7 mouse cellular contexts compared by ENCODE assay signal in genomic region chr10:79704065-79704969, GRCm38 (mm10). TPM values are rescaled to one million over a fixed set of nuclear protein-coding genes. Genes with fewer than 3 reads are reported as not detected.
A peak's percentile ranks its signal among the peaks of the same experiment; 100 is the strongest.
DNase-seq lines count a peak whose midpoint lies in the region; ATAC-seq lines count a peak whose summit lies in the region.

Gene Bsg, plus strand, starts transcription at chr10:79704491.

- DNase-seq in adrenal gland, postnatal 10 days = peak; percentile 99
- peak; percentile 100 for DNase-seq in embryonic facial prominence, embryonic 10.5 days (ENCODE audit: low spot score)
- peak; percentile 99 for DNase-seq in kidney, adult 11 months
- peak; percentile 99 for DNase-seq in limb, embryonic 10.5 days (ENCODE audit: low spot score)
- peak; percentile 98 for DNase-seq in spleen, adult 12 weeks (ENCODE audit: low spot score)

- H3K27ac ChIP-seq in embryonic facial prominence, embryonic 10.5 days (replicated peaks) = peak within 1 kb of the TSS; percentile 92
- peak within 1 kb of the TSS; percentile 95 for H3K27ac ChIP-seq in limb, embryonic 10.5 days
- peak within 1 kb of the TSS; percentile 81 for H3K27ac ChIP-seq in midbrain, embryonic 13.5 days

- H3K4me1 ChIP-seq in embryonic facial prominence, embryonic 10.5 days = peaks cover 53% of the 10 kb centered on the region
- H3K4me1 ChIP-seq in limb, embryonic 10.5 days = peaks cover 45% of the 10 kb centered on the region
- H3K4me1 ChIP-seq in midbrain, embryonic 13.5 days (replicated peaks) = peaks cover 35% of the 10 kb centered on the region

- H3K27me3 ChIP-seq in embryonic facial prominence, embryonic 10.5 days (replicated peaks; ENCODE audit: low read depth, poor library complexity, severe bottlenecking) = no peaks in the 10 kb centered on the region
- H3K27me3 ChIP-seq in limb, embryonic 10.5 days (ENCODE audit: low read depth, poor library complexity, severe bottlenecking) = no peaks in the 10 kb centered on the region
- no peaks in the 10 kb centered on the region for H3K27me3 ChIP-seq in midbrain, embryonic 13.5 days

- H3K4me3 ChIP-seq in embryonic facial prominence, embryonic 10.5 days = peak within 1 kb of the TSS; percentile 69
- peak within 1 kb of the TSS; percentile 86 for H3K4me3 ChIP-seq in limb, embryonic 10.5 days
- H3K4me3 ChIP-seq in midbrain, embryonic 13.5 days (replicated peaks) = peak within 1 kb of the TSS; percentile 72

- 1% methylated on average over 65 of the region's 65 CpGs for WGBS in embryonic facial prominence, embryonic 10.5 days
- WGBS in limb, embryonic 10.5 days = under 1% methylated on average over 65 of the region's 65 CpGs
- under 1% methylated on average over 63 of the region's 65 CpGs for WGBS in midbrain, embryonic 13.5 days

- H3K4me2 ChIP-seq in midbrain, embryonic 13.5 days (replicated peaks) = peak within 1 kb of the TSS; percentile 98

- ATAC-seq in granulocyte monocyte progenitor cell, adult 5-6 weeks (replicated peaks; ENCODE audit: poor library complexity, severe bottlenecking) = peak; percentile 97
- ATAC-seq in midbrain, embryonic 13.5 days = peak; percentile 97

- peak within 1 kb of the TSS; percentile 87 for H3K9ac ChIP-seq in midbrain, embryonic 13.5 days (replicated peaks)

- peaks cover 38% of the 10 kb centered on the region for H3K36me3 ChIP-seq in embryonic facial prominence, embryonic 10.5 days (replicated peaks)
- H3K36me3 ChIP-seq in limb, embryonic 10.5 days = peaks cover 33% of the 10 kb centered on the region
- peaks cover 11% of the 10 kb centered on the region for H3K36me3 ChIP-seq in midbrain, embryonic 13.5 days

- no peaks in the 10 kb centered on the region for H3K9me3 ChIP-seq in embryonic facial prominence, embryonic 10.5 days
- no peaks in the 10 kb centered on the region for H3K9me3 ChIP-seq in limb, embryonic 10.5 days (replicated peaks)
- H3K9me3 ChIP-seq in midbrain, embryonic 13.5 days = no peaks in the 10 kb centered on the region

RNA-seq across cellular contexts. Expression of gene Bsg, which starts in this region (rescaled TPM):
- 100 to 1,000 TPM; 662 to 732 TPM for total RNA-seq in adrenal gland, postnatal 10 days (2021)
- 591 and 608 TPM in 2 replicates for polyA plus RNA-seq in embryonic facial prominence, embryonic 10.5 days (2016; fragmentation: Nextera tagmentation; extraction: Ambion mirVana)
- total RNA-seq in granulocyte monocyte progenitor cell, adult 5-6 weeks (2014; fragmentation: Nextera tagmentation) = 253 and 319 TPM in 2 replicates
- total RNA-seq in granulocyte monocyte progenitor cell, adult 5-6 weeks (2017) = 278 and 345 TPM in 2 replicates
- 642 and 664 TPM in 2 replicates for polyA plus RNA-seq in limb, embryonic 10.5 days (2016; fragmentation: Nextera tagmentation; extraction: Ambion mirVana)
- 564 and 608 TPM in 2 replicates for polyA plus RNA-seq in midbrain, embryonic 13.5 days (2015; fragmentation: Nextera tagmentation; extraction: Ambion mirVana)

Comparison
In these comparisons a context has a peak if more than half of its experiments do, and no peak if none do; other contexts are left out.
1. Peak in every context shown above with its lines: DNase-seq, ATAC-seq, H3K4me3 ChIP-seq and H3K27ac ChIP-seq.